Mouse (Mus musculus) embryonic facial prominence, embryonic 13.5 days (tissue): Measurements from ENCODE around the gene Vsig2. TPM values are rescaled to one million over a fixed set of nuclear protein-coding genes. Genes with fewer than 3 reads are reported as not detected.

Experiments used
- ATAC-seq: fragments of 200-750 bp; cut with Nextera tagmentation; 2 replicates; pipeline ENCODE4 v1.8.0; 2017; ENCODE audit warnings: low read depth; ENCODE audit not compliant: insufficient number of reproducible peaks, insufficient read depth, low FRiP score, low TSS enrichment
- H3K27ac ChIP-seq: fragments of 300-500 bp; sonication (generic); 2 replicates; pipeline ENCODE4 v1.5.1; 2015; ENCODE audit warnings: moderate library complexity, mild to moderate bottlenecking, inconsistent platforms
- H3K27me3 ChIP-seq: fragments of 300-500 bp; sonication (generic); 2 replicates; pipeline ENCODE4 v1.6.1; 2015; ENCODE audit warnings: mild to moderate bottlenecking, inconsistent platforms
- H3K36me3 ChIP-seq: fragments of 300-500 bp; sonication (generic); 2 replicates; pipeline ENCODE4 v1.6.1; 2015; ENCODE audit warnings: mild to moderate bottlenecking, inconsistent platforms
- H3K4me1 ChIP-seq: fragments of 300-500 bp; sonication (generic); 2 replicates; pipeline ENCODE4 v1.6.1; 2015; ENCODE audit warnings: inconsistent platforms
- H3K4me2 ChIP-seq: fragments of 300-500 bp; sonication (generic); 2 replicates; pipeline ENCODE4 v1.6.1; 2015; ENCODE audit warnings: moderate library complexity, mild to moderate bottlenecking, inconsistent platforms
- H3K4me3 ChIP-seq: fragments of 300-500 bp; sonication (generic); 2 replicates; pipeline ENCODE4 v1.5.1; 2015; ENCODE audit warnings: mild to moderate bottlenecking, inconsistent platforms
- H3K9ac ChIP-seq: fragments of 300-500 bp; sonication (generic); 2 replicates; pipeline ENCODE4 v1.6.1; 2015; ENCODE audit warnings: mild to moderate bottlenecking, inconsistent platforms
- H3K9me3 ChIP-seq: fragments of 300-500 bp; sonication (generic); 2 replicates; pipeline ENCODE4 v1.6.1; 2016; ENCODE audit warnings: inconsistent platforms
- WGBS: fragments of 180-500 bp; shearing (Covaris S2); methylation state at CpG from one replicate; pipeline ENCODE4 v1.1.7; 2015; ENCODE audit warnings: mixed read lengths; 5-methylcytosine and 5-hydroxymethylcytosine counted together
- polyA plus RNA-seq: library from polyadenylated mRNA; unstranded; fragments of >200 nt; fragmentation: Nextera tagmentation; extraction: Ambion mirVana; gene quantifications from 2 replicates; pipeline ENCODE4 v1.2.1, GENCODE M21; 2015

Vsig2 gene
- polyA plus RNA-seq, 1 experiment from 2014 or later = 1.5 TPM

DNA sequence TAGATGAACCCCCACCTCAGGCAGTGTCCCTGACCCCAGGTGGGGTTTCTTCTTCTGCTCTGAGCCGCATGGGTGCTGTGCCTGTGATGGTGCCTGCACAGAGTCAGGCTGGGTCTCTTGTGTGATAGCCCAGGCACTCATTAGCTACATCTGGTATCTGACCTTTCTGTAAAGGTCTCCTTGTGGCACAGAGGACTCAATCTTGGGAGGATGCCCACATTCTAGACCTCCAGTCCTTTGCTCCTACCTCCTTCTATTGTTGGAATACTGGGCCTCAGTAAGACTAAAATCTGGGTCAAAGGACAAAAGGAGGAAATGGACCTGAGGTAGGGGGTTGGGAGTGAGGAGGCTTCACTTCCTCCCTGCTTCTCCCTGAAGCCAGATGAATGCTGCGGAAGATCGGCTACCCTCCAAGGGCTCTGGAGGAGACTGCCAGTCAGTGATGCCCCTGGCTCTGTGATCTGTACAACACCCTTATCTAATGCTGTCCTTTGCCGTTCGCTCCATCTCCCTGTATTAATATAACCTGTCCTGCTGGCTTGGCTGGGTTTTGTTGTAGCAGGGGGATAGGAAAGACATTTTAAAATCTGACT is 1.3 kb upstream of the Vsig2 start:
- Histone ChIP-seq H3K4me2 (no peak overlapping the region), H3K9ac (no peak overlapping the region), H3K4me3 (no peak overlapping the region), H3K27me3 (peaks cover 13% of the 10 kb centered on the region), H3K9me3 (no peaks in the 10 kb centered on the region), H3K36me3 (no peaks in the 10 kb centered on the region), H3K4me1 (peaks cover 7% of the 10 kb centered on the region), H3K27ac (no peak overlapping the region)
- no peak for ATAC-seq
- 56% methylated on average over 5 of the region's 5 CpGs for WGBS

DNA sequence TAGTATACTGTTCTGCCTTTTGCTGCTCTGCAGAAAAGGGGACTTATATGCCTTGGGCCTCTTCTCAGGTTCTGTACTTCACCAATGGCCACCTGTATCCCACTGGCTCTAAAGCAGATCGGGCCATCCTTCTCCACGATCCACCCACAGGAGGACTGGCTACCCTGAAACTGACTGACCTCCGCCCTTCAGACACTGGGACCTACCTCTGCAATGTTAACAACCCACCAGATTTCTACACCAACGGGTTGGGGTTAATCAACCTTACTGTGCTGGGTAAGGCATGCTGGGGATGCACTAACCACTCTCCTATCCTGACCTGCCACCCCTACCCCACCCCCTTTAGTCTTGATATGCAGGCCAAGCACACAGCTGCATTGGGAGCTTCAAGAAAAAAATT is 1.2 kb downstream of the Vsig2 start:
- H3K4me3 ChIP-seq = no peak overlapping the region
- peaks cover 10% of the 10 kb centered on the region for H3K27me3 ChIP-seq
- no peaks in the 10 kb centered on the region for H3K9me3 ChIP-seq
- H3K36me3 ChIP-seq = no peaks in the 10 kb centered on the region
- H3K27ac ChIP-seq = no peak overlapping the region
- H3K9ac ChIP-seq = no peak overlapping the region
- no peak for ATAC-seq
- H3K4me2 ChIP-seq = no peak overlapping the region
- peaks cover 17% of the 10 kb centered on the region for H3K4me1 ChIP-seq
- 86% methylated on average over 4 of the region's 4 CpGs for WGBS

DNA sequence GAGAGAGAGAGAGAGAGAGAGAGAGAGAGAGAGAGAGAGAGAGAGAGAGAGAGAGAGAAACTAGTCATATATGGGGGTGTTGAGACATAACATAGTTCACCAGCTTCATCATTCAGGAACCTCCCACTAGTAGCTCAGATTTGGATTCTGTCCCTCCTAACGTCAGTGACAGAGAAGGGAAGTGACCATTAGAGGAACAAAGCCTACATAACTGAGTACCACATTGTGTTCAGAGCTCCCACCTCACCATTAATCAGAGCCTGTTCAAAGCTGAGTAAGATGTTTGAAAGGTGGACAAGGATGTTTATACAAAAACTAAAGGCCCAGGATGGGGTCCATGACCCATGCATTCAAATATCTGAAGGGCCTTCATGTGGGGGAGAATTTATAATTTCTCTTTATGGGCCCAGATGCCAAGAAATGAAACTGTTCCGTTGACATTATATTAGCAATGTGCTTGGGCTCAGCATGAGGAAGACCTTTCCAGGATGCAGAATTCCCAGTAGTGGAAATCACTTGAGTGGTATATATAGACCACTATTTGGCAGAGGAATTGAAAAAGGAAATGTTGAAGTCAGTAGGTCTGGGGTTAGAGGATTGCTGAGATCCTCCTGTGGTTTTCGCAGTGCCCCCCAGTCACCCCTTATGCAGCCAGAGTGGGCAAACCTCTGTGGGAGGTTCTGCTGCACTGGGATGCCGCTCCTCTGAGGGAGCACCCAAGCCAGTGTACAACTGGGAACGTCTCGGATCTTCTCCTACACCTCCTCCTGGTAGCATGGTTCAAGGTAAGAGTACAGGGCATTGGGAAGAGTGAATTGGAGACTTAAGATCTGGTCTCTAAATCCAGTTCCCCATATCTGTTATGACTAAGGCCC is 1.9 kb downstream of the Vsig2 start:
- 81% methylated on average over 6 of the region's 6 CpGs for WGBS
- H3K9ac ChIP-seq = no peak overlapping the region
- peaks cover 17% of the 10 kb centered on the region for H3K27me3 ChIP-seq
- H3K4me3 ChIP-seq = no peak overlapping the region
- H3K9me3 ChIP-seq = no peaks in the 10 kb centered on the region
- no peaks in the 10 kb centered on the region for H3K36me3 ChIP-seq
- H3K27ac ChIP-seq = no peak overlapping the region
- ATAC-seq = no peak
- H3K4me1 ChIP-seq = peaks cover 24% of the 10 kb centered on the region
- no peak overlapping the region for H3K4me2 ChIP-seq

- 70% methylated on average over 7 of the region's 7 CpGs for WGBS
- H3K27ac ChIP-seq = no peak overlapping the region
- 0 out of 2 replicates have a peak, but pooled peaks have one; percentile 18 for ATAC-seq
These were observed 3.0 kb downstream of the Vsig2 start for GRCm38 (mm10) chr9:37541851-37542642.

DNA sequence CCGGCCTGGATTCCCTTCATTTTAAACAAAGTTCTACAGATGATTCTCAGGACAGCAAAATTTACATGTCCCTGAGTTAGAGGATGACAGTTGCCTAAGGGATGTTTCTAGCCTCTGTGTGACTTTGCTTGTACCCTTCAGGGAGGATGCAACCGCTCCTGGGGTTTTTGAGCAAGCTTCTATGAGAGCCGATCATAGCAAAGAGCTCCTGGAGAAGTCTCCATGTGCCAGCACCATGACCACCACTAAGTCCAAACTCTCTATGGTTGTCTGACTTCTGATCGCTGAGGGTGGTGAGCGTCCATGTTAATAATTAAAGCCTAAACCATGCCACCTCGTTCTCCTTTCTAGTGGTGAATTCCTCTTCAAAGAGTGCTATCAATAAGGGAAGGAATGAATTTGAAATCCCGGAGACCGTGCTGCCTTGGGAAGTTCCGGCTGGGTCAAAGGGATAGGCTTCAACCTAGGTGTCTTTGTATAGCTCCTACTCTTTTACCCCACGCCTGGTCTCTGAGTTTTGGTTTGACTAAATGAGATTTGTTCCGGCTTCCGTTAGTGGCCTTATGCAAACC is 4.9 kb downstream of the Vsig2 start:
- Histone ChIP-seq H3K9ac (0 out of 2 replicates have a peak overlapping the region, but pooled peaks have one; percentile 54), H3K4me1 (peaks cover 24% of the 10 kb centered on the region), H3K27ac (no peak overlapping the region), H3K9me3 (no peaks in the 10 kb centered on the region), H3K27me3 (peaks cover 40% of the 10 kb centered on the region), H3K4me3 (peak overlapping the region; percentile 38), H3K4me2 (peak overlapping the region; percentile 69), H3K36me3 (no peaks in the 10 kb centered on the region)
- ATAC-seq = 0 out of 2 replicates have a peak, but pooled peaks have one; percentile 24
- WGBS = 28% methylated on average over 12 of the region's 12 CpGs

More at GRCm38 (mm10) chr9:37541851-37542642, 3.0 kb downstream of the Vsig2 start:
- Histone ChIP-seq H3K4me3 (no peak overlapping the region), H3K36me3 (no peaks in the 10 kb centered on the region), H3K9me3 (no peaks in the 10 kb centered on the region), H3K9ac (no peak overlapping the region), H3K4me1 (peaks cover 24% of the 10 kb centered on the region), H3K4me2 (no peak overlapping the region), H3K27me3 (peaks cover 28% of the 10 kb centered on the region)

DNA sequence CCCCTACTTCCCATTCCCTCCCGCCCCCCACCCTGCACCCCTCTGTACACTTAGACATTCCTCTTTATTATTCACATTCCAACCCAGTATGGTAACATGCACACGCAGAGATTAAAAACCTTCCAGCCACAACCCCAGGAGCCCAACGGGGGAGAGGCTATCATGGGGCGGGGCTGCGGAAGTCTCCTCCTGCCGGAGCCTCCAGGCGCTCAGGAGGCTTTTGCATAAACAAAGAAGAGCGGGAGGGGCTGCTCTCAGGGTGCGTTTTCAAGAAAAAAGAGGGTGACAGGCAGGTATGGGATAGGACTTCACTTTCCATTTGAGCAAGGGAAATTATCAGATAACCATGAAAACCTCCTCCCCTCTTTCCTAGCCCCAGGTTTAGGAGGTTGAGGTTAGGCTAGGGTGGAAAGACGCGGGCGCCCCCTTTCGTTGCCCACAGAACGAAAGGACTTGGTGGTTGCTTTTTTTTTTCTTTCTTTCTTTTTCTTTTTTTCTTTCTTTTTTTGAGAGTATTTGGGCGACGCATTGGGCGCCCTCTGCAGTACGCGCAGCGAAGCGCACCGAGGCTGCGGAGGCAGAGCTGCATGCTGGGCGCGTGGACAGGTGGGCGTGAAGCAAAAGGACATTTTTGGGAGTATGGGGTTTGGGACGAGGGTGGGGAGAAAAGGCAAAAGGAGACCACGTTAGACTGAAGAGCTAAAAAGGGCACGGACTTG is 5.6 kb downstream of the Vsig2 start:
- Histone ChIP-seq H3K9ac (peak overlapping the region; percentile 54), H3K4me2 (peak overlapping the region; percentile 69), H3K27ac (no peak overlapping the region), H3K4me1 (peaks cover 17% of the 10 kb centered on the region), H3K4me3 (peak overlapping the region; percentile 38), H3K27me3 (peaks cover 46% of the 10 kb centered on the region), H3K9me3 (no peaks in the 10 kb centered on the region), H3K36me3 (no peaks in the 10 kb centered on the region)
- under 1% methylated on average over 29 of the region's 29 CpGs for WGBS
- ATAC-seq = 0 out of 2 replicates have a peak, but pooled peaks have one; percentile 26

DNA sequence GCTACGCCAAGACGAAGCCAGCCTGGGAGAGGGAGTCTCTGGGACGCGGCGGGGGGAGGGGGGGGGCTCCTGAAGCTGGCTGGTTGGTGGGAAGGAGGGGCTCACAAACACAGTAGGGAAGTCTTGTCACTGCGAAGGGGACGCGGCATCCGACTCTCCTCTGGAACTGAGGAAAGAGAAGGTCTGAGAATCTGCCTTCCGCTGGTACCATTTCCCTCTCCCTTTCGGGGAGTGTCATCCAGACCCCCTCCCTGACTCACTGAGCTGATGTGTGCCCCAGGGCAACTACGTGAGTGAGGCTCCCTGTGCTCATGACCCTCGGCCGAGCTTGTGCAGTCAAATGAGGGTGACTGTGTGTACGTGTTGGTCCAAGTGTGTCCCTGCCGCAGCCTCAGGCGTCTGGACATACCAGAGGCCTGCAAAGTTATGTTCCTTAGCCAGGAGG is 6.1 kb downstream of the Vsig2 start:
- Histone ChIP-seq H3K9me3 (no peaks in the 10 kb centered on the region), H3K4me1 (peaks cover 17% of the 10 kb centered on the region), H3K36me3 (no peaks in the 10 kb centered on the region), H3K4me2 (peak overlapping the region; percentile 69), H3K27me3 (peaks cover 52% of the 10 kb centered on the region), H3K27ac (no peak overlapping the region), H3K9ac (no peak overlapping the region), H3K4me3 (peak overlapping the region; percentile 38)
- ATAC-seq = no peak
- WGBS = 7% methylated on average over 15 of the region's 17 CpGs

DNA sequence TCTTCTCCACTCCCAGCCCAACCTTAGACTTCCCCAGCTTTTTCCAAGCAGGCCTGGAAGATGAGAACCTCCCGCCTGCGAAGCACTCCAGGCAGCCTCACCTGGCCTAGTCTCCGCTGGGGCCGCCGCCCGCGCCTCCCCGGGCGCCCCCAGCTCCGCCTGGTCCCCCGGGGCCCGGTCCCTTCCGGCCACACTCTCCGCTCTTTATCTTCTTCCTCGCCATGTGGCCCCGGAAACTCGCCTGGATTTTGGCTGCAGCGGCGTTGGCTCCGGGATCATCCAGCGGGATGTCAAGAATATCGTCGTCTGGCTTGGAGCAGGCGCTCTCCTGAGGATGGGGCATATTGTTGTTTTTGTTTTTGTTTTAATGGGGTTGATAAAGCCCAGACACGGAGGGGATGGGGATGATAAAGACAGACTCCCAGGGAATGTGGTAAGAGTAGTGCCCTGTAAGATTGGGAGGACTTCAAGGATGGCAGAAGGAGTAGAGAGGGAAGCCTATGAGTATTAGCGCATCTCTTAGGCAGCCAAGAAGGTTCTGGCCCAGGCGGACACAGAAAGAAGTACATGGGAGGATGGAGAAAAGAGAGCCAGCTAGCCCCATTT is 6.9 kb downstream of the Vsig2 start:
- Histone ChIP-seq H3K4me3 (peak overlapping the region; percentile 6; the same call in 1 of the 2 replicates), H3K4me2 (peak overlapping the region; percentile 69), H3K9ac (no peak overlapping the region), H3K27me3 (peaks cover 60% of the 10 kb centered on the region), H3K4me1 (peaks cover 17% of the 10 kb centered on the region), H3K36me3 (no peaks in the 10 kb centered on the region), H3K27ac (no peak overlapping the region), H3K9me3 (no peaks in the 10 kb centered on the region)
- WGBS = 16% methylated on average over 27 of the region's 27 CpGs
- ATAC-seq = no peak

DNA sequence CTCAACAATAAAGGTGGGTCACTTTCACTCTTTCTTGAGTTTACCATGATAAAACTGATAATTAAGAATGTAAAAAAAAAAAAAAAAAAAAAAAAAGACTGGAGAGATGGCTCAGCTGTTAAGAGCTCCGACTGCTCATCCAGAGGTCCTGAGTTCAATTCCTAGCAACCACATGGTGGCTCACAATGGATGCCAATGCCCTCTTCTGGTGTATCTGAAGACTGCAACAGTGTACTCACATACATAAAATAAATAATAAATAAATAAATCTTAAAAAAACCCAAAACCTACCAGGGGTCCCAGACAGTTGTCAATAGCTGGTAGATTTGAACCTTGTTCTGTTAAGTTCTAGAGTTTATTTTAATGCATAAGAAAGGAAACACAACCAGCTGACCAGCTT is 7.8 kb downstream of the Vsig2 start:
- H3K4me3 ChIP-seq = no peak overlapping the region
- no peak overlapping the region for H3K9ac ChIP-seq
- no peak overlapping the region for H3K27ac ChIP-seq
- no peak overlapping the region for H3K4me2 ChIP-seq
- H3K9me3 ChIP-seq = no peaks in the 10 kb centered on the region
- no peaks in the 10 kb centered on the region for H3K36me3 ChIP-seq
- no peak for ATAC-seq
- 100% methylated on average over 1 of the region's 1 CpGs for WGBS
- peaks cover 69% of the 10 kb centered on the region for H3K27me3 ChIP-seq
- H3K4me1 ChIP-seq = peaks cover 23% of the 10 kb centered on the region

- no peak overlapping the region for H3K4me3 ChIP-seq
- no peaks in the 10 kb centered on the region for H3K36me3 ChIP-seq
- peaks cover 83% of the 10 kb centered on the region for H3K27me3 ChIP-seq
- 74% methylated on average over 1 of the region's 1 CpGs for whole genome bisulfite sequencing
- H3K9me3 ChIP-seq = no peaks in the 10 kb centered on the region
- H3K4me2 ChIP-seq = no peak overlapping the region
- no peak for ATAC-seq
- H3K27ac ChIP-seq = no peak overlapping the region
- H3K4me1 ChIP-seq = peaks cover 35% of the 10 kb centered on the region
- no peak overlapping the region for H3K9ac ChIP-seq
These were observed 11.4 kb downstream of the Vsig2 start for GRCm38 (mm10) chr9:37550435-37550834.
